Mouse (Mus musculus) embryonic fibroblast, embryonic 13.5 days (primary cell): ENCODE data around the gene Gtf3c1.

Experiments
- CTCF ChIP-seq: IDR thresholded peaks from 2 replicates; pipeline ENCODE4 v1.5.1; 2011; ENCODE audit warnings: mild to moderate bottlenecking, control low read depth, low read length, moderate library complexity, borderline replicate concordance; ENCODE audit not compliant: insufficient read depth
- POLR2A ChIP-seq: IDR thresholded peaks from 2 replicates; pipeline ENCODE4 v1.6.1; 2011; ENCODE audit warnings: low read depth, mild to moderate bottlenecking, control low read depth, low read length, moderate library complexity

DNA sequence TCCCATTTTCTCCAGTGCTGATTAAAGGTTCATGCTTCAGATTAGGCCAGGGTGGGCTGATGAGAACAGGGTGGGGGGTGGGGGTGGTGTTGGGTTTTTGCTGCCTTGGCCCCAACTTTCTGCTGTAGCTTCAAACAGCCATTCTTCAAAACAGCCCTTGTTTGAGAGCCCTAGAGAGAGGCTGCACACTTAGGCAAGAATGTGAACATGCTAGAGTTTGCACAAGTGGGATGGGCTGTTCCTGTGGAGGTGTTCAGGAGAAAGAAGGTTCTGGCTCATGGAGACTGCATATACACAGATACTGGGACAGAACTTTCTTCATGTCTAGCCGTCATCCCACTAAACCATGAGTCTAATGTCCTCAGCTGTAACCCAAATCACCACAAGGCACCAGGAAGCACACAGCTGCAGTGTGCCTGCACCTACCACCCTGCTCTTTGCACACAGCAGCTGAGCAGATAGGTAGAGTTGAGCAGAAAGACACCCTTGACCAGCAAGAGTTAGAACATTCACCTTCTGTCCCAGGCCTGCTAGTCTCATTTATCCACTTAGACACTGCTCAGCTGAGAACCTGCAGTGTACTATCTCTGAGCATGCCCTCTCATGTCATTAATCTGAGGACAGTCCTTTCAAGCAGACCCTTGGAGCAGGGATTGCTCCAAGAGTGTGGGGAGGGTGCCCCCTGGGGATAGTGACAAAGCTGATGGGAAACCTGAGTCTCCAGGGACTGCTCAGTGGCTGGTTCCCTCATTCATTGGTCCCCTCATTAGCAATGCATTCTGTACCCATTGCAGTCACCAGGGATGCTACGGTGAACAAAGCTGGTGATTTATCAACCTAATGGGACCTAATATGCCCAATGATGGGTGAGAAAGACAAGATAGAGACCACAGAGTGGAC, 101.1 kb downstream of the Gtf3c1 start:
- no peak for TF ChIP-seq CTCF
- no peak for TF ChIP-seq POLR2A
